Mouse (Mus musculus): ENCODE results near the gene Clec11a. TPM values are rescaled to one million over a fixed set of nuclear protein-coding genes. Genes with fewer than 3 reads are reported as not detected.

Gene Clec11a
- polyA plus RNA-seq, 1 experiment from 2014 or later, result 34.6 TPM

GRCm38 (mm10) chr7:44335031-44335878 is 28.6 kb upstream of the Clec11a start:
- H3K27ac ChIP-seq (replicated peaks; ENCODE audit: low read depth, low read length), result no peak overlapping the region
- H3K4me3 ChIP-seq (ENCODE audit: low read depth, low read length), result peak overlapping the region; percentile 42
- WGBS, result 7% methylated on average over 14 of the region's 40 CpGs
- H3K9ac ChIP-seq (ENCODE audit: low read depth, low read length), result peak overlapping the region; percentile 30; the same call in 1 of the 2 replicates
- no peaks in the 10 kb centered on the region for H3K9me3 ChIP-seq (ENCODE audit: control insufficient read depth, low read length)
- DNase-seq (ENCODE audit: low spot score), result peak; percentile 50
- peak overlapping the region; percentile 73 for H3K4me2 ChIP-seq (ENCODE audit: low read depth, low read length)
- H3K36me3 ChIP-seq (ENCODE audit: control insufficient read depth, insufficient read depth, low read length), result no peaks in the 10 kb centered on the region
- H3K27me3 ChIP-seq (replicated peaks; ENCODE audit: control insufficient read depth, insufficient read depth, low read length), result peaks cover 70% of the 10 kb centered on the region
- H3K4me1 ChIP-seq (ENCODE audit: control insufficient read depth, insufficient read depth, low read length), result peaks cover 6% of the 10 kb centered on the region; the same call in 1 of the 2 replicates
- peak; percentile 56; the same call in 1 of the 2 replicates for ATAC-seq (ENCODE audit: low read depth)

DNA sequence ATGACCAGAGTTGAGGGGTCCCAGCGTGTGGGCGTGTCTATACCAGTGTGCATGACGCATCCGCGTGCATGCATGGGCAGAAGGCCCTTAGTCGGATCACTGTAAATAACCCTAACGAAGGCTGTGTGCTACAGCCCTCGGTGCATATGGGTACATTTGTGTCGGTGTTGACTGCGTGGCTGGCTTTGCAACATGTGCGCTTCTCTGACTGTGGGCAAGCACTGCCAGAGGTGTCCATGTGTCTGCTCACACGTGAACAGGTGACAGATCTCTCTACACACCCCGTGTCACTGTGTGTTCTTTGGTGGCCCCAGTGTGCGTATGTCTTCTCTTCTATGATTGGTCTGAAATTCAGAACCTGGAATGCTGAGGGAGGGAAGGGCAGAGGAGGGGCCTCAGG is 27.4 kb upstream of the Clec11a start:
- Histone ChIP-seq H3K4me1 (ENCODE audit: control insufficient read depth, insufficient read depth, low read length) (peaks cover 6% of the 10 kb centered on the region; the same call in 1 of the 2 replicates), H3K27ac (replicated peaks; ENCODE audit: low read depth, low read length) (no peak overlapping the region), H3K27me3 (replicated peaks; ENCODE audit: control insufficient read depth, insufficient read depth, low read length) (peaks cover 60% of the 10 kb centered on the region), H3K4me2 (ENCODE audit: low read depth, low read length) (no peak overlapping the region), H3K9me3 (ENCODE audit: control insufficient read depth, low read length) (no peaks in the 10 kb centered on the region), H3K36me3 (ENCODE audit: control insufficient read depth, insufficient read depth, low read length) (no peaks in the 10 kb centered on the region), H3K9ac (ENCODE audit: low read depth, low read length) (no peak overlapping the region), H3K4me3 (ENCODE audit: low read depth, low read length) (no peak overlapping the region)
- DNase-seq (ENCODE audit: low spot score), result no peak
- WGBS, result 69% methylated on average over 14 of the region's 14 CpGs
- ATAC-seq (ENCODE audit: low read depth), result no peak

DNA sequence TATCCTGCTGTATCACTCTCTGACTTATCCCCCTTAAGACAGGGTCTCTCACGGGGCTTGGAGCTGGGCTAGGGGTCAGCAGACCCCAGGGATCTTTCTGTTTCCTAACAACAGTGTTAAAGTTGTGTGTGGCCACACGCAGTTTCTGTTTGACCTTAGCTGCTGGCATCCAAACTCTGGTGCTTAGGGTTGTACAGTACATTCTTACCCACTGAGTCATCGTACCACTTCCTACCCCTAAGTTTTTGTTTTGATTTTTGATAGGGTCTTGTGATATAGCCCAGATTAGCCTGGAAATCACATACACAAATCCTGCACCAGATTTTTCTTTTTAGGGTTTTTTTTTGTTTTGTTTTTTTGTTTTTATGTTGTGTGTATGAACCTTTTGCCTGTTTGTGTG is 25.6 kb upstream of the Clec11a start:
- no peaks in the 10 kb centered on the region for H3K9me3 ChIP-seq (ENCODE audit: control insufficient read depth, low read length)
- no peak overlapping the region for H3K9ac ChIP-seq (ENCODE audit: low read depth, low read length)
- DNase-seq (ENCODE audit: low spot score) (no peak), ATAC-seq (ENCODE audit: low read depth) (no peak)
- WGBS, result 59% methylated on average over 3 of the region's 3 CpGs
- H3K4me2 ChIP-seq (ENCODE audit: low read depth, low read length), result no peak overlapping the region
- H3K36me3 ChIP-seq (ENCODE audit: control insufficient read depth, insufficient read depth, low read length), result no peaks in the 10 kb centered on the region
- H3K4me1 ChIP-seq (ENCODE audit: control insufficient read depth, insufficient read depth, low read length), result peaks cover 6% of the 10 kb centered on the region; the same call in 1 of the 2 replicates
- H3K27ac ChIP-seq (replicated peaks; ENCODE audit: low read depth, low read length), result no peak overlapping the region
- H3K27me3 ChIP-seq (replicated peaks; ENCODE audit: control insufficient read depth, insufficient read depth, low read length), result peaks cover 42% of the 10 kb centered on the region
- H3K4me3 ChIP-seq (ENCODE audit: low read depth, low read length), result no peak overlapping the region

DNA sequence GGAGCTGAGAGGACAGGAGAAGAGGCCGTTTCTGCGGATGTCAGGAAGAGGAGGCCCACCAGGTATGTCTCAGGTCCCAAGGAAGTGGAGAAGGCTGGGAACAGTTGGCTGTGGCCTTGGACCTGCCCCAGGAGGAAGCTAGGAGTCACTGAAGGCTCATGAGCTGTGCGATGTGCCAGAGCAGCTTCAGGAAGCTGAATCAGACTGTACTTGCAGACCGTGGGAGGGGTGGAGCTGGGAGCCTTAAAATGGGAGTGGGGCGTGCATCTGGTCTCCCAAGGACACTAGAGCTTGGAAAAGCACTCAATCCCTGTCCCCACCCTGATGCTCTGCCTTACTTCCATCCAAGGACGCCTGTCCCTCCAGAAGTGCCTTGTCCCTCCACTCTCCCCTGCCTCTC is 19.9 kb upstream of the Clec11a start:
- 63% methylated on average over 6 of the region's 6 CpGs for WGBS
- H3K4me1 ChIP-seq (ENCODE audit: control insufficient read depth, insufficient read depth, low read length), result no peaks in the 10 kb centered on the region
- ATAC-seq (ENCODE audit: low read depth), result no peak
- no peaks in the 10 kb centered on the region for H3K27me3 ChIP-seq (replicated peaks; ENCODE audit: control insufficient read depth, insufficient read depth, low read length)
- no peak overlapping the region for H3K4me2 ChIP-seq (ENCODE audit: low read depth, low read length)
- H3K27ac ChIP-seq (replicated peaks; ENCODE audit: low read depth, low read length), result no peak overlapping the region
- no peak overlapping the region for H3K9ac ChIP-seq (ENCODE audit: low read depth, low read length)
- no peaks in the 10 kb centered on the region for H3K36me3 ChIP-seq (ENCODE audit: control insufficient read depth, insufficient read depth, low read length)
- H3K9me3 ChIP-seq (ENCODE audit: control insufficient read depth, low read length), result no peaks in the 10 kb centered on the region
- H3K4me3 ChIP-seq (ENCODE audit: low read depth, low read length), result no peak overlapping the region
- no peak for DNase-seq (ENCODE audit: low spot score)

DNA sequence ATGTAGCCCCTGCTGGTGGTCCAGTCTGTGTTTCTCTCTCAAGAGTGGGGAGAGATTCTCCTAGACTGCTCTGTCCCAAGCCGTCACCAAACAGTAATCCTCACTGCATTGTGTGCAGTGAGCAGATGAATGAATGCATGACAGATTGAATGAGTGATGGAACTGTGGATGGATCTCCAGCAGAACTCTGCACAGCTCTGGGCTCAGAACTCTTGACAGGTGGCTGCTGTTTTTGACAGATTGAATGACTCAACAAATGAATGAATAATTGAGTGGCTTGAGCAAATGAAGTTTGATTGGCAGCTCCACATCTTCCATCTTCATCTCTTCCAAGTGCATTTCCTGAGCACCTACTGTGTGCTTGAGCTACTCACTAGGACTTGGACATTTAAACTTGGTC is 15.6 kb upstream of the Clec11a start:
- Histone ChIP-seq H3K4me2 (ENCODE audit: low read depth, low read length) (no peak overlapping the region), H3K4me3 (ENCODE audit: low read depth, low read length) (no peak overlapping the region), H3K27ac (replicated peaks; ENCODE audit: low read depth, low read length) (no peak overlapping the region), H3K27me3 (replicated peaks; ENCODE audit: control insufficient read depth, insufficient read depth, low read length) (no peaks in the 10 kb centered on the region), H3K9ac (ENCODE audit: low read depth, low read length) (no peak overlapping the region), H3K4me1 (ENCODE audit: control insufficient read depth, insufficient read depth, low read length) (no peaks in the 10 kb centered on the region), H3K9me3 (ENCODE audit: control insufficient read depth, low read length) (no peaks in the 10 kb centered on the region), H3K36me3 (ENCODE audit: control insufficient read depth, insufficient read depth, low read length) (0 out of 2 replicates have a peak, but pooled peaks cover 15% of the 10 kb centered on the region)
- DNase-seq (ENCODE audit: low spot score), result no peak
- WGBS, result 90% methylated on average over 1 of the region's 1 CpGs
- ATAC-seq (ENCODE audit: low read depth), result no peak

- WGBS, result 53% methylated on average over 8 of the region's 8 CpGs
- Histone ChIP-seq H3K36me3 (ENCODE audit: control insufficient read depth, insufficient read depth, low read length) (0 out of 2 replicates have a peak, but pooled peaks cover 19% of the 10 kb centered on the region), H3K9me3 (ENCODE audit: control insufficient read depth, low read length) (no peaks in the 10 kb centered on the region), H3K4me2 (ENCODE audit: low read depth, low read length) (no peak overlapping the region), H3K27ac (replicated peaks; ENCODE audit: low read depth, low read length) (no peak overlapping the region), H3K4me3 (ENCODE audit: low read depth, low read length) (no peak overlapping the region), H3K27me3 (replicated peaks; ENCODE audit: control insufficient read depth, insufficient read depth, low read length) (no peaks in the 10 kb centered on the region), H3K4me1 (ENCODE audit: control insufficient read depth, insufficient read depth, low read length) (no peaks in the 10 kb centered on the region), H3K9ac (ENCODE audit: low read depth, low read length) (no peak overlapping the region)
- no peak for ATAC-seq (ENCODE audit: low read depth)
- no peak for DNase-seq (ENCODE audit: low spot score)
Measured at GRCm38 (mm10) chr7:44320886-44321285, 14.2 kb upstream of the Clec11a start.

GRCm38 (mm10) chr7:44317913-44318312 is 11.2 kb upstream of the Clec11a start:
- Histone ChIP-seq H3K4me2 (ENCODE audit: low read depth, low read length) (no peak overlapping the region), H3K27ac (replicated peaks; ENCODE audit: low read depth, low read length) (no peak overlapping the region), H3K9ac (ENCODE audit: low read depth, low read length) (no peak overlapping the region), H3K36me3 (ENCODE audit: control insufficient read depth, insufficient read depth, low read length) (0 out of 2 replicates have a peak, but pooled peaks cover 30% of the 10 kb centered on the region), H3K4me3 (ENCODE audit: low read depth, low read length) (no peak overlapping the region), H3K9me3 (ENCODE audit: control insufficient read depth, low read length) (no peaks in the 10 kb centered on the region), H3K4me1 (ENCODE audit: control insufficient read depth, insufficient read depth, low read length) (no peaks in the 10 kb centered on the region), H3K27me3 (replicated peaks; ENCODE audit: control insufficient read depth, insufficient read depth, low read length) (no peaks in the 10 kb centered on the region)
- DNase-seq (ENCODE audit: low spot score) (no peak), ATAC-seq (ENCODE audit: low read depth) (no peak)
- 28% methylated on average over 4 of the region's 4 CpGs for WGBS

DNA sequence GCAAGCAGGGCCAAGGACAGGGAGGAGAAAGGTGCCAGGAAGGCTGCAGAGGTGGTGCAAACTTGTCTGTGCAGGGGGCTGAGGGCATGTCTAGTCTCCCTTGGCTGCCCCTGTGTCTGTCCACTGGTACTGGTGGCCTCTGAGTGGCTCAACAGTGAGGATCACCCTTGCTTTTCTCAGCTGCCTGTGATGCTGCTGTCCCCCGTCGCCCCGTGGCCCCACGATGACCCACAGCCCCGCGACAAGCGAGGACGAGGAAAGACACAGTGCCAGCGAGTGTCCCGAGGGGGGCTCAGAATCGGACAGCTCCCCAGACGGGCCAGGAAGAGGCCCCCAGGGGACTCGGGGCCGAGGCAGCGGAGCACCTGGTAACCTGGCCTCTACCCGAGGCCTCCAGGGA is 5.8 kb upstream of the Clec11a start:
- ATAC-seq (ENCODE audit: low read depth) (no peak), DNase-seq (ENCODE audit: low spot score) (no peak)
- Histone ChIP-seq H3K36me3 (ENCODE audit: control insufficient read depth, insufficient read depth, low read length) (0 out of 2 replicates have a peak, but pooled peaks cover 16% of the 10 kb centered on the region), H3K4me3 (ENCODE audit: low read depth, low read length) (no peak overlapping the region), H3K4me2 (ENCODE audit: low read depth, low read length) (no peak overlapping the region), H3K27ac (replicated peaks; ENCODE audit: low read depth, low read length) (no peak overlapping the region), H3K27me3 (replicated peaks; ENCODE audit: control insufficient read depth, insufficient read depth, low read length) (no peaks in the 10 kb centered on the region; the same call in 1 of the 2 replicates), H3K9me3 (ENCODE audit: control insufficient read depth, low read length) (no peaks in the 10 kb centered on the region), H3K4me1 (ENCODE audit: control insufficient read depth, insufficient read depth, low read length) (peaks cover 12% of the 10 kb centered on the region; the same call in 1 of the 2 replicates), H3K9ac (ENCODE audit: low read depth, low read length) (no peak overlapping the region)
- 61% methylated on average over 14 of the region's 16 CpGs for WGBS

Measured in embryonic facial prominence, embryonic 14.5 days (tissue).